Mouse (Mus musculus) testis, adult 2 months (tissue): ENCODE measurements at regions not wholly inside any gene's neighbourhood (a gene's known extent, or its start where the extent isn't known, plus 50 kb on each side); places are given as distances from the start of the nearest gene placed in this dataset.

Experiments used
- H3K27ac ChIP-seq: fragments of 200-500 bp; 2 replicates; pipeline ENCODE4 v1.5.1; 2012; ENCODE audit warnings: low read depth, low read length; ENCODE audit not compliant: control insufficient read depth, insufficient read depth
- H3K27me3 ChIP-seq: fragments of 200-500 bp; 2 replicates; pipeline ENCODE4 v1.6.1; 2012; ENCODE audit warnings: mild to moderate bottlenecking, low read length, moderate library complexity; ENCODE audit not compliant: control insufficient read depth, insufficient read depth
- H3K36me3 ChIP-seq: fragments of 200-500 bp; 2 replicates; pipeline ENCODE4 v1.6.1; 2012; ENCODE audit warnings: mild to moderate bottlenecking, low read length; ENCODE audit not compliant: control insufficient read depth, insufficient read depth
- H3K4me1 ChIP-seq: fragments of 200-500 bp; 2 replicates; pipeline ENCODE4 v1.6.1; 2012; ENCODE audit warnings: low read length; ENCODE audit not compliant: control insufficient read depth, insufficient read depth
- H3K4me3 ChIP-seq: fragments of 200-500 bp; 2 replicates; pipeline ENCODE4 v1.5.1; 2012; ENCODE audit warnings: low read depth, mild to moderate bottlenecking, low read length, moderate library complexity, mixed read lengths; ENCODE audit not compliant: control insufficient read depth
- CTCF ChIP-seq: fragments of 200-500 bp; IDR thresholded peaks from 2 replicates; pipeline ENCODE4 v1.5.1; 2012; ENCODE audit warnings: low read depth, mild to moderate bottlenecking, inconsistent platforms, low read length, moderate library complexity; ENCODE audit not compliant: control insufficient read depth, insufficient read depth, insufficient replicate concordance
- POLR2A ChIP-seq: fragments of 200-500 bp; IDR thresholded peaks from 2 replicates; pipeline ENCODE4 v1.6.1; 2012; ENCODE audit warnings: low read depth, mild to moderate bottlenecking, inconsistent platforms, low read length, moderate library complexity; ENCODE audit not compliant: control insufficient read depth

- H3K4me3 ChIP-seq, result no peak overlapping the region
- H3K4me1 ChIP-seq, result no peaks in the 10 kb centered on the region
- no peaks in the 10 kb centered on the region for H3K27me3 ChIP-seq
- no peak overlapping the region for H3K27ac ChIP-seq
- TF ChIP-seq POLR2A (no peak), CTCF (no peak)
- no peaks in the 10 kb centered on the region for H3K36me3 ChIP-seq
Observed at GRCm38 (mm10) chr1:75833071-75833830, 287.2 kb downstream of the Slc4a3 start.

DNA sequence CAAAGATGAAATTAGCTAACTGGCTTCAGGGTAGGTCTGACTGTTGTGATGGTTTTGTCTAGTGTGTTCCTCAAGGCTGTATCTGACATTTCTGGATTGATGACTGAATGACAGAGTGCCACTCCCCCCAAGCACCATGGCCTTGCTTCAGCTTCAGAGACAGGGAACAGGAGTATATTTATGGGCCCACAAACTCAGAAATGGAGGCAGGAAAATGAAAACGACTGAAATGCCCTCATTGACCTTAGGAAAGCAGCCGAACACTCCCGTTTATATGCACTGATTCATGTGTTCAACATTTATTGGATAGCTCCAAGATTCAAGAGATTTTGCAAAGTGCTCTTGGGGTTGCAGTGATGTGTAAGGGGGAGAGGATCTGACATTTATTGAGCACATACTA is 288.3 kb downstream of the Slc4a3 start:
- Histone ChIP-seq H3K27ac (no peak overlapping the region), H3K36me3 (no peaks in the 10 kb centered on the region), H3K27me3 (no peaks in the 10 kb centered on the region), H3K4me3 (no peak overlapping the region), H3K4me1 (no peaks in the 10 kb centered on the region)
- no peak for TF ChIP-seq CTCF
- no peak for TF ChIP-seq POLR2A

- no peak for TF ChIP-seq CTCF
- TF ChIP-seq POLR2A, result no peak
- no peaks in the 10 kb centered on the region for H3K36me3 ChIP-seq
- H3K4me1 ChIP-seq, result no peaks in the 10 kb centered on the region
- no peaks in the 10 kb centered on the region for H3K27me3 ChIP-seq
- H3K27ac ChIP-seq, result no peak overlapping the region
- H3K4me3 ChIP-seq, result no peak overlapping the region
Observed at GRCm38 (mm10) chr1:75839551-75840223, 293.6 kb downstream of the Slc4a3 start.

DNA sequence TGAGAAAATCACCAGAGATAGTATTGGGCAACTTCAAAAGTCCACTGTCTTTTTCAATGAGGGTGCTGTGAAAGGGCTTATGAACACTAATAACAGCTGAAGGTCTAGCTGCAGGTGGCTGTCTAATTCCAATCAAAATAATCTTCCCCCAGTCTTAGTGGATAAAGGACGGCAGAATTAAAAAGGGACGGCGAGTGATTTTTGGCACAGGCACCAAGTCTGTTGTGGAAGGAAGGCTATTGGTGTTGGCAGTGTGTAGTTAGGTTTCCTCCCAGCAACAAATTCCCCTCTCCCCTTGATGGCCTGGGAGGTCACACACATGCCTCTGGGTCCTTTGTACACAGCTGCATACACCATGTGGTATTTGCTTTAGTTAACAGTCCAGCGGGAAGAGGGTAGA is 296.3 kb downstream of the Slc4a3 start:
- H3K36me3 ChIP-seq, result no peaks in the 10 kb centered on the region
- no peak overlapping the region for H3K27ac ChIP-seq
- no peaks in the 10 kb centered on the region for H3K27me3 ChIP-seq
- H3K4me3 ChIP-seq, result no peak overlapping the region
- no peaks in the 10 kb centered on the region for H3K4me1 ChIP-seq
- TF ChIP-seq CTCF (no peak), POLR2A (no peak)

- no peak overlapping the region for H3K27ac ChIP-seq
- no peaks in the 10 kb centered on the region for H3K27me3 ChIP-seq
- no peaks in the 10 kb centered on the region for H3K36me3 ChIP-seq
- H3K4me1 ChIP-seq, result no peaks in the 10 kb centered on the region
- H3K4me3 ChIP-seq, result no peak overlapping the region
- TF ChIP-seq POLR2A (no peak), CTCF (no peak)
Observed at GRCm38 (mm10) chr1:75843326-75843725, 297.3 kb downstream of the Slc4a3 start.

DNA sequence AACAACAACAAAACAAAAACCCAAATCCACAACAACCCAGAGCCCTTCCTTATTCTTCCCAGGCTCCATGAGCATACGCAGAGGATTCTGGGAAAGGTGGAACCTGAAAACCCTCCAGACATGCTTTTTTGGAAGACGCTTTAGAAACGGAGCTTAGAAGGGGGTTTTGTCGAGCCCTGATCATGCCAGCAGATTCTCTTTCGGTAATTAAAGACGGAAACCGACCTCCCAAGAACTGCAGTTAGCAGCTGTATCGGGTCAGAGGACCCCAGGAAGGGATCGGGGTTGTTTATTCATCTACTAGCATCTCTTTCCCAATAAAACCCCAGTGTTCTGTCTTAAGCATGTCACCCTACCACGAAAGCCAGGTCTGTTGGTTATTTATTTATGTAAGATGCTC is 298.1 kb downstream of the Slc4a3 start:
- H3K36me3 ChIP-seq, result no peaks in the 10 kb centered on the region
- no peak overlapping the region for H3K27ac ChIP-seq
- TF ChIP-seq POLR2A, result no peak
- no peak for TF ChIP-seq CTCF
- H3K4me1 ChIP-seq, result no peaks in the 10 kb centered on the region
- no peaks in the 10 kb centered on the region for H3K27me3 ChIP-seq
- H3K4me3 ChIP-seq, result no peak overlapping the region

DNA sequence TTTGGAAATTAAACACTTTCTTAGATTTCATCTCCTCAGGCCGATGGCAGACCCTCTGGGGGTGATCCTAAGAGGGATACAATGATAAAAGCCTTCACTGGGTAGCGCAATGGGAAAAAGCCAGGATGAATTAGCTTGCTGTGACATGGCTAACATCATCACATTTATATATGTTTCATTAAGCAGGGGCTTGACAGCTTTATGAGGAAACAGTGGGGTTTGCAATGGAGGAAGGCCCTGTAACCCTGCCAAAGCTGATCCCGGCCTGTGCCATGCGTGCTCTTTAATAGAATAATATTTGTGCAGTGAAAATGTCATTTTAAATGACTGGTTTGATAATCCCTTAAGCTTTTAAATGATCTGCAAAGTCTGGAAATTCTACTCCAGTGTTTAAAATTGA is 298.5 kb downstream of the Slc4a3 start:
- Histone ChIP-seq H3K4me1 (no peaks in the 10 kb centered on the region), H3K4me3 (no peak overlapping the region), H3K27me3 (no peaks in the 10 kb centered on the region), H3K27ac (no peak overlapping the region), H3K36me3 (no peaks in the 10 kb centered on the region)
- no peak for TF ChIP-seq CTCF
- TF ChIP-seq POLR2A, result no peak
